Mouse (Mus musculus) testis, adult 2 months (tissue): Measurements from ENCODE around the gene Adgrg3.

ENCODE experiments used
- CTCF ChIP-seq: fragments of 200-500 bp; IDR thresholded peaks from 2 replicates; pipeline ENCODE4 v1.5.1; 2012; ENCODE audit warnings: low read depth, mild to moderate bottlenecking, inconsistent platforms, low read length, moderate library complexity; ENCODE audit not compliant: control insufficient read depth, insufficient read depth, insufficient replicate concordance
- POLR2A ChIP-seq: fragments of 200-500 bp; IDR thresholded peaks from 2 replicates; pipeline ENCODE4 v1.6.1; 2012; ENCODE audit warnings: low read depth, mild to moderate bottlenecking, inconsistent platforms, low read length, moderate library complexity; ENCODE audit not compliant: control insufficient read depth

DNA sequence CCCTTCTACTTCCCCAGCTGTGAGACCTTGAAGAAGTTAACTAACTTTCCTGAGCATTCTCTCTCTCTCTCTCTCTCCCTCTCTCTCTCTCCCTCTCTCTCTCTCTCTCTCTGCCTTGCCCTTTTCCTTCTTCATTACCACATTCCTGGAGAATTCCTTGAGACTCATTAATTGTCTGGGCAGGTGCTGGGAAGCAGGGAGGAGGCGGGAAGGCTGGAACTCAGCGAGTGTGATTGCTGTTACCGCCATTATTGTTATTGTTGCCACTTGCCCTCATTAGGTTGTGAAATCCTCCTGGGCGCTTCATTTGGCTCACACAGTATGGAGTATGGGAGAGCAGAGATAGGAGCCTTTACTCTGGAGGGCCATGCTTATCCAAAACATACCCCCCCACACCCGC is 34.3 kb upstream of the Adgrg3 start:
- TF ChIP-seq CTCF (no peak), POLR2A (no peak)
